Mouse (Mus musculus) kidney, postnatal 25 days (tissue): ENCODE measurements around the gene Dtnb.
A peak's percentile ranks its signal among the peaks of the same experiment; 100 is the strongest.

Experiments used
- DNase-seq, 2 experiments: peaks; one replicate each; pipeline ENCODE4 v3.0.0; 2021; ENCODE audit warnings: mixed read lengths in 2 of 2

The Dtnb gene

GRCm38 (mm10) chr12:3572581-3573397, 608 bp downstream of the Dtnb start:
- DNase-seq = peak; percentile 62 to 88

GRCm38 (mm10) chr12:3573410-3573809, 1.2 kb downstream of the Dtnb start:
- DNase-seq = no peak

- DNase-seq = no peak
Measured at GRCm38 (mm10) chr12:3574670-3575069, 2.5 kb downstream of the Dtnb start.

DNA sequence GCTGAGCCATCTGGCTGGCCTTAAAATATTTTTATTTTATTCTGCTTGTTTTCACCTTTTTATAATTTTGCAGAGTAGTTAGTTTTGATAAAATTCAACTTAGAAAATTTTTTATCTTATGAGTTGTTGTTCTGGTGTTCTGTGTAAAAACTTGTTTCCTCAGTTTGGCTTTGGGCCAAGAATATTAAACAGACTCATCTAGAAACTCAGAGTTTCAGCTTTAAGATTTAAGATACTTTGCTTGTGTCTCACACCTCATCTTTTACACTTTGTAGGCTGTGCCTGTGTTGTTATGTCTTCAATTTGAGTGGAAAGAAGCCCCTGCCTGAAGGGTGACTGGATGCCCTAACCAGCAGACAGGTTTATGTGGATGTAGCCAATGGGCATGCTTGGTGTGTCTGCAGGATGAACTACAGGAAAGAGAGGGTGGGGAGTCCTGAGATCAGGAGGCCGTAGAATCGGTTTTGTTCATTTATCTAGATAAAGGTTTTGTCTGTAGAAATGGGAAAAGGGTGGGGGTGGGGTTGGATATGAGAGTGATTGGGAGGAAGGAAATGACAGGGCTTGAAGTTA, 7.9 kb downstream of the Dtnb start:
- no peak for DNase-seq

DNA sequence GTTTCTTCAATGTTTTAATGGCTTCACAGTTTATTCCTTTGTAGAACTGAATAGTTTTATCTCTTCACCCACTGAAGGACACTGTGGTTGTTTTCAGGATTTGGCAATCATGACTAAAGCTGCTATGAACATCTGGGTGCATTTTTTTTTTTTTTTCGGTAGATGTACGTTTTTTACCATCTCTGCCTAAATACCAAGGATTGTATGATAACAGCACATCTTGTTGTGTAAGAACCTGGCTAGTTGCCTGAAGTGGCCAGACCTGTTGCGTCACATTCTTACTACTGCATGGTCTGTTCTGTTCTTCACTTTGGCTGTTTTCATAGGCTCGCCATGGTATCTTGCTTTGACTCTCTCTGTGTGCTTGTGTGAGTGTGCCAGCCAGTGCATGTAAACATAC, 10.4 kb downstream of the Dtnb start:
- no peak for DNase-seq

DNA sequence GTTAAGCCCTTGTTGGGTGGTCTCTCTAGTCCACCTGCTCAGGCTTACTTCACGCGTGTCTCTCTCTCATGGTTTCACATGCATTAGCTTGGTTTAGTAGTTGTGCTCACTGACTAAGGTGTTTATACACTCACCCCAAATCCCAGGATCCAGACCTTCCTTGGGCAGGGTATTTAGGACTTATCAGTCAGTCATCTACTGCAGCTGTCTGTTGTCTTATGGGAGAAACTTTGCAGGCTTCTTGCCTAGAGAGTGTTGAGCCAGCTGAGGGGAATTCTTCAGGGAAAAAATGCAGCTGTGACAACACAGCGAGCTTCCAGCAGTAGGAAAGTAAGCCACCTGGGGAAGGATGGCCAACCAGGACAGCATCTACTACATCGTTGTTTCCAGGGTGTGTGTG, 13.3 kb downstream of the Dtnb start:
- DNase-seq = no peak

- no peak for DNase-seq
Measured at GRCm38 (mm10) chr12:3587010-3587409, 14.8 kb downstream of the Dtnb start.

DNA sequence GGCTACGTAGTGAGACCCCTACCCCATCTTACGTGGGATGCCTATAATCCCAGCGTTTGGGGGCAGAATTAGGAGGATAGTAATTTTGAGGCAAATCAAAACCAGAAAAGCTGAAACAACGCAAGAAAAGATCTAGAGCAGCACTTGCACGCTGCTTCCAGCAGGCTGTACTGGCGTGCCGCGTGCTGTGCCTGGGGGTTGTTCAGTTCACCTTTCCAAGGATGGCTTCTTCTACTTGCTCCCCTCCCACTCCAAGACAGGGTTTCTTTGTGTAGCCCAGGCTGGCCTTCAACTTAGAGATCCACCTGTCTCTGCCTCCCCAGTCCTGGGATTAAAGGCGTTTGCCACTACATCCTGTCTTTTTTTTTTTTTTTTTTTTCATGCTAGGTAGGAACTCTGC, 17.9 kb downstream of the Dtnb start:
- no peak for DNase-seq

DNA sequence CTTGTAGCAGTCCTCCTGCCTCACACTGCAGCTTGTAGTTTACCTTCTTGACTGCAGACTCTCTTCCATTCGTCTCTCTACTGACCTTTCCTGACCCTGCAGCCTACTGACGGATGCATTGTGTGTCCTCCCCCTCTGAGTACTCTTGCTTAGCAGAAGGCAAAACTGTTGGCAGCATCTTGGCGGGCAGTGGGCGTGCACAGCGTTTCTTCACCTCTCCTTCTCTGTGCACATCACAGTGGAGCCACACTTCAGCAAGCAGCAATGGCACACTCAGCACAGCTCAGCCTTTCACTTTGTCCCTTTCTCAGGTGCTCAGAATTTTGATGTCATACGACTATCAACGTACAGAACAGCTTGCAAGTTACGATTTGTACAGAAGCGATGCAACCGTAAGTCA, 19.4 kb downstream of the Dtnb start:
- DNase-seq = no peak

DNA sequence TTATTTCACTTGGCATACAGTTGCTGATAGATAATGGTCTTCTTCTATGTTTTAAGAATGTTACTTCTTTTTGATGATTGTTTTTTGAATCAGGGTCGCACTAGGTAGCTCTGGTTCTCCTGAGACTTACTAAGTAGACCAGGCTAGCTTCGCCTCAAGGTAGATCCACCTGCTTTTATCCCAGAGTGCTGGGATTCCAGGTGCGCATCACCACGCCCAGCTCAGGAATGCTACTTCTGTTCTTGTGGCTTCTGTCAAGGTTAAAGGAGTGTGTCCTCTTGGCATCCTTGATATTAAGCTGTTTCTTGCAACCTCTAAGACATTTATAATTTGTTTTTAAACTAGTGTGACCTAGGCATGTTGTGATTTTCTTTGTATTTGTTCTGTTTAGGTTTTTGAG, 30.6 kb downstream of the Dtnb start:
- DNase-seq = no peak

- no peak for DNase-seq
Measured at GRCm38 (mm10) chr12:3606202-3606601, 34.0 kb downstream of the Dtnb start.

- peak in 1 of 2 experiments; percentile 53 for DNase-seq
Measured at GRCm38 (mm10) chr12:3609747-3610146, 37.6 kb downstream of the Dtnb start.

- DNase-seq = no peak
Measured at GRCm38 (mm10) chr12:3611871-3612270, 39.7 kb downstream of the Dtnb start.

DNA sequence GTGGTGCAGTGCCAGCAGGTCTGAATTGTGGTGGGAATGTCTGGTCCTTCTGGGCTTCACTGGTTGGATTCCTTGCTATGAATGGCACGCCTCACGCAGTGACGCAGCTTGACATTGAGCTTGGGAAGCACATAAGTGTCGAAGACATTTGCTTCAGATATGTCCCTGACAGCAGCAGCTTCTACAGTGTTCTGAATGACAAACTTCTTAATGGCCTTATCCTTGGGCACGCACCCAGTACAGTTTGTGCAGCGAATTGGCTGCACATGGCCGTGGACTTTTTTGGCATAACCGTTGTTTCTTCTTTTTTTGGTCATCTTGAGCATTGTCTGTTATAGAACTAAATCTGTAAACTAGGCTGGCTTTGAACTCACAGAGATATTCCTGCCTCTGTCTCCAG, 42.9 kb downstream of the Dtnb start:
- DNase-seq = no peak

- DNase-seq = no peak
Measured at GRCm38 (mm10) chr12:3618144-3619020, 46.2 kb downstream of the Dtnb start.

- DNase-seq = no peak
Measured at GRCm38 (mm10) chr12:3619021-3619367, 46.8 kb downstream of the Dtnb start.

DNA sequence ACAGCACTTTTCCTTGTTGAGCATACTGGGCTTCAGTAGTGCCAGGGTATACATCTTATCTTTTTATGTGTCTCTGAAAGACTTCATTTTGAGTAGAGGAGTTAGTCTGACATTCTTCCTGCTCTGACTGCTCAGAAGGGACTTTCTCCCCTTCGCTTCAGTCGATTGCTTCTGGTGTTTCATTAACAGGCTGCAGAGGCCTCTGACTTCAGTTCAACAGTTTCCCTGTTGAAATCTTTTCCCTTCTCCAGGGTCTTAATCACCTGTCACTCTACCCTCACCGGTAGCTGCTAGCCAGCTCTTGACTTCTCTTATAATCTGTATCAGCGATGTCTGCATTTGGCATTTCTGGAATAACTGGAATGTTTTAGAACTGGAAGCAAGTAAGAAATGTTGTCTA, 54.7 kb downstream of the Dtnb start:
- DNase-seq = peak; percentile 28 to 65

DNA sequence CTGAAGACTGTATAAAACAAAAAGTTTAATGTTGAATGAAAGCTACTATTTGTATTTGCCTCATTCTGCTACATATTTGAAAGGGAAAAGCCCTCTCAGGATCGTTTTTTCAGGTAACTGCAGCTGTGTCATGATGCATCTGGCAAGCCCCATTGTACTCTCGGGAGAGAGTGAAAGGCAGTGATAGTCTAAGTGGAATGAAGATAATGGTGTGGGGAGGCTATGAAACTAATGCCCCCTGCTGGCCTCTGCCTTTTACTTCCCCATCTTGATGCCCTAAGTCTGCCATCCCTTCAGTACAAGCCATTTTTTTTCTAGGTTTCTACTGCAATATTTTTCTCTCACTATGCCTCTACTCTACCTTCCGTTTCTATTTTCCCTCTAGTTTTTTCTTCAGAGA, 69.8 kb downstream of the Dtnb start:
- peak; percentile 47 to 51 for DNase-seq

DNA sequence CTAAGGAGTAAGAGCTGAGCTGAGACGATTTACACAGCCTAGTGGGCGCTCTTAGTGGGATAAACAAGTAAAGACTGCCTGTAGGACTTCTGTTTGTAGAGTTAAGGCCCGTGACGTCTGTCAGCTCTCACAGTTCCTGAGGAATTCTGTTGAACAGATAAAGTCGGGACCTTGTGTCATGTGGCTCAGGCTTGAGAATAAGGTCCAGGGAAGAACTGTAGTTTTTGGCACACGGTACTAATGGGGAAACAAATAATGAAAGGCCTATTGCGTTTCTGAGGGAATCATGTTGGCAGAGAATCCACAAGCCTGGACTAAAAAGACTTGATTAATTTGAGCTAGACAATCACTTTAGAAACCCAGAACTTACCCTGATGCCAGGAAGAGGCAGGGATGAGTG, 84.6 kb downstream of the Dtnb start:
- no peak for DNase-seq

GRCm38 (mm10) chr12:3657234-3657633, 85.1 kb downstream of the Dtnb start:
- no peak for DNase-seq

DNA sequence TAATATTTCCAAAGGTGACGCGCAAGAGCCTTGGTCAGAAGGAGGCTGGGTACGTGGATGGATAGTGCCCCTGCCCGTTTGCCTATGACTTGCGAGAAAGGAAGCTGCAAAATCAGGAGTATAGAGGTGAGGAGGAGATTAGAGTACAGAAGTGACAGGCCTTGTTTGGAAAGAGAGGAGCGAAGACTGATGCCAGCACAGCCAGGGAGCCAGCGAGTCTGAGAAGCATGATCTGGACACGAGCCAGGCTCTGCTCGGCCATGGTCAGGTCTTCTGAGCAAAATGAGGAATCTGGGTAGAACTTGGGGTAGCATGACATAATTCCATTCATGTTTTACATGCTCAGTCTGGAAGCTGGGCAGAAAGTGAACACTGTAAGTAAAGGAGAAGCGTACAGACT, 85.6 kb downstream of the Dtnb start:
- no peak for DNase-seq

GRCm38 (mm10) chr12:3659554-3660311, 87.6 kb downstream of the Dtnb start:
- DNase-seq = no peak
